ENCODE assay signal across 9 mouse cellular contexts in the genomic region with DNA sequence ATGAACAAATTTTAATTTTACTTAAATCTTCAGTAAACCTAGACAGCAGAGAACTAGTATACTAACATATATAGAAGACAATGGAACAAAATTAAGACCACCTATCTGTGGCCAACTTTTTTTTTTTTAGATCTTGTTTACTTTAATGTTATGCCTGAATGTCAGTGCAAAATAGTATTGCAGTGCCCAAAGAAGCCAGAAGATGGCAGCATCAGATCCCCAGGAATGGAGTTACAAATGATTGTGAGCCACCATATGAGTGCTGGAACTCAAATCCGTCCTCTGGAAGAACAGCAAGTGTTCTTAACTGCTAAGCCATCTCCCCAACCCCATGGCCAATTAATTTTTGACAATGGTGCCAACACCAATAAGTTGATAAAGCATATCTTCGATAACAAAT. TPM values are rescaled to one million over a fixed set of nuclear protein-coding genes. Genes with fewer than 3 reads are reported as not detected.
DNase-seq lines count a peak whose midpoint lies in the region; ATAC-seq lines count a peak whose summit lies in the region.
"Had no signal": no experiment of that assay in that cellular context is flagged by ENCODE, and none has a peak within 500 bp of the region (broad histone marks: within the 10 kb centered on the region; RNA-seq: fewer than 3 reads in every experiment).

No protein-coding gene starts in this region.

- no peaks in the 10 kb centered on the region for H3K4me1 ChIP-seq in intestine, embryonic 14.5 days (replicated peaks; ENCODE audit: control insufficient read depth, insufficient read depth, low read length)
- no peaks in the 10 kb centered on the region for H3K4me1 ChIP-seq in intestine, embryonic 15.5 days (replicated peaks)
- H3K4me1 ChIP-seq: embryonic facial prominence, embryonic 12.5 days had no signal

- no peak for ATAC-seq in intestine, embryonic 14.5 days (replicated peaks; ENCODE audit: low FRiP score, low TSS enrichment, low read depth)
- no peak for ATAC-seq in intestine, embryonic 15.5 days
- ATAC-seq in common myeloid progenitor, adult 5-6 weeks (replicated peaks; ENCODE audit: low read depth, poor library complexity, severe bottlenecking) = peak; percentile 72; the same call in 1 of the 2 replicates
- ATAC-seq in frontal cortex, adult (ENCODE audit: low TSS enrichment) = no peak

- WGBS in intestine, embryonic 14.5 days = 32% methylated on average over 2 of the region's 2 CpGs
- WGBS in intestine, embryonic 15.5 days = 39% methylated on average over 2 of the region's 2 CpGs

- no peak overlapping the region for H3K4me2 ChIP-seq in intestine, embryonic 14.5 days (ENCODE audit: low read length)
- H3K4me2 ChIP-seq in intestine, embryonic 15.5 days (replicated peaks) = no peak overlapping the region
- H3K4me2 ChIP-seq: embryonic facial prominence, embryonic 12.5 days had no signal

- H3K27me3 ChIP-seq in intestine, embryonic 14.5 days (replicated peaks; ENCODE audit: control insufficient read depth, insufficient read depth, low read length) = no peaks in the 10 kb centered on the region
- H3K27me3 ChIP-seq in intestine, embryonic 15.5 days (replicated peaks) = no peaks in the 10 kb centered on the region
- H3K27me3 ChIP-seq: embryonic facial prominence, embryonic 12.5 days had no signal

- H3K4me3 ChIP-seq in intestine, embryonic 14.5 days (ENCODE audit: low read depth, low read length) = no peak overlapping the region
- no peak overlapping the region for H3K4me3 ChIP-seq in intestine, embryonic 15.5 days (replicated peaks)
- H3K4me3 ChIP-seq: embryonic facial prominence, embryonic 12.5 days had no signal

- no peak overlapping the region for H3K27ac ChIP-seq in intestine, embryonic 14.5 days (ENCODE audit: low read depth)
- H3K27ac ChIP-seq in intestine, embryonic 15.5 days = no peak overlapping the region
- H3K27ac ChIP-seq: embryonic facial prominence, embryonic 12.5 days had no signal

- no peaks in the 10 kb centered on the region for H3K36me3 ChIP-seq in intestine, embryonic 14.5 days (ENCODE audit: control insufficient read depth, insufficient read depth, low read length)
- H3K36me3 ChIP-seq in intestine, embryonic 15.5 days = no peaks in the 10 kb centered on the region
- H3K36me3 ChIP-seq: embryonic facial prominence, embryonic 12.5 days had no signal

- DNase-seq in intestine, embryonic 14.5 days (ENCODE audit: low spot score) = peak; percentile 69
- DNase-seq in 416B (ENCODE audit: low read depth) (peak; percentile 66), MEL-GATA-1-ER (ENCODE audit: extremely low read depth, low read depth) (peak; percentile 57)
- DNase-seq in kidney, postnatal 14 days = peak; percentile 49
- DNase-seq in retina, embryonic 14.5 days (ENCODE audit: low spot score) = peak; percentile 64

- H3K9ac ChIP-seq in intestine, embryonic 14.5 days (ENCODE audit: low read length) = no peak overlapping the region
- no peak overlapping the region for H3K9ac ChIP-seq in intestine, embryonic 15.5 days
- H3K9ac ChIP-seq: embryonic facial prominence, embryonic 12.5 days had no signal

- no peaks in the 10 kb centered on the region for H3K9me3 ChIP-seq in intestine, embryonic 14.5 days (ENCODE audit: control insufficient read depth, low read length)
- H3K9me3 ChIP-seq in intestine, embryonic 15.5 days = no peaks in the 10 kb centered on the region
- H3K9me3 ChIP-seq: embryonic facial prominence, embryonic 12.5 days had no signal

RNA-seq across cellular contexts. Expression of gene Rbbp7, which starts 40.6 kb away (rescaled TPM):
- polyA plus RNA-seq in intestine, embryonic 14.5 days (2014; fragmentation: Nextera tagmentation; extraction: Ambion mirVana) = 648 and 671 TPM in 2 replicates
- 833 and 878 TPM in 2 replicates for polyA plus RNA-seq in intestine, embryonic 15.5 days (2015; fragmentation: Nextera tagmentation; extraction: Ambion mirVana)
- total RNA-seq in common myeloid progenitor, adult 5-6 weeks (2017) = 294 and 302 TPM in 2 replicates
